Mouse (Mus musculus): Measurements from ENCODE around the gene Efnb2. TPM values are rescaled to one million over a fixed set of nuclear protein-coding genes. Genes with fewer than 3 reads are reported as not detected.
A peak's percentile ranks its signal among the peaks of the same experiment; 100 is the strongest.

The Efnb2 gene
- polyA plus RNA-seq, 1 experiment from 2014 or later, result 18.5 TPM

GRCm38 (mm10) chr8:8685517-8685916 lies 24.5 kb upstream of the Efnb2 start:
- Histone ChIP-seq H3K27me3 (ENCODE audit: control insufficient read depth, insufficient read depth, low read length) (no peaks in the 10 kb centered on the region), H3K27ac (ENCODE audit: low read depth, low read length) (no peak overlapping the region), H3K9ac (ENCODE audit: low read depth, low read length) (no peak overlapping the region), H3K4me3 (ENCODE audit: low read depth, low read length) (no peak overlapping the region), H3K9me3 (replicated peaks; ENCODE audit: control insufficient read depth, low read length) (no peaks in the 10 kb centered on the region), H3K4me2 (no peak overlapping the region), H3K36me3 (ENCODE audit: control insufficient read depth, insufficient read depth, low read length) (peaks cover 10% of the 10 kb centered on the region), H3K4me1 (ENCODE audit: control insufficient read depth, insufficient read depth, low read length) (peaks cover 30% of the 10 kb centered on the region)
- ATAC-seq (replicated peaks; ENCODE audit: insufficient number of reproducible peaks, low FRiP score, low TSS enrichment), result no peak
- 42% methylated on average over 2 of the region's 2 CpGs for WGBS (ENCODE audit: insufficient replicate concordance)

DNA sequence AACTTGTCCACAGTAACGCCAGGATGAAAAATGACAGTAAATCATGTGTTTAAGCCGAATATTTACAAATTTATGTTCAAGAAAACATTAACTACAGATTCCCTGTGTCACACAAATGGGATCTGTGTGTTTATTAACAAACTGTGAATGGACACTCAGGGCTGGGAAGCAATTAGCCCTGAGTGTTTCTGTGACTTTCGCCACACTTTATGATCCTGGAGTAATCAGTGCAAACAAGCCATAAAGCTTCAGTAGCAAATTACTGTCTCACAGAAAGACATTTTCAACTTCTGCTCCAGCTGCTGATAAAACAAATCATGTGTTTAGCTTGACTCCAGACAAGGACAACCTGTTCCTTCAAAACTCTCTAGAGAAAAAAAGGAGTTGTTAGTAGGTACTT lies 21.7 kb upstream of the Efnb2 start:
- Histone ChIP-seq H3K9ac (ENCODE audit: low read depth, low read length) (no peak overlapping the region), H3K27me3 (ENCODE audit: control insufficient read depth, insufficient read depth, low read length) (no peaks in the 10 kb centered on the region), H3K9me3 (replicated peaks; ENCODE audit: control insufficient read depth, low read length) (no peaks in the 10 kb centered on the region), H3K4me2 (no peak overlapping the region), H3K36me3 (ENCODE audit: control insufficient read depth, insufficient read depth, low read length) (peaks cover 28% of the 10 kb centered on the region), H3K27ac (ENCODE audit: low read depth, low read length) (no peak overlapping the region), H3K4me3 (ENCODE audit: low read depth, low read length) (no peak overlapping the region), H3K4me1 (ENCODE audit: control insufficient read depth, insufficient read depth, low read length) (peaks cover 15% of the 10 kb centered on the region)
- no peak for ATAC-seq (replicated peaks; ENCODE audit: insufficient number of reproducible peaks, low FRiP score, low TSS enrichment)
- WGBS (ENCODE audit: insufficient replicate concordance), result 91% methylated on average over 3 of the region's 3 CpGs

GRCm38 (mm10) chr8:8678236-8678635 lies 17.2 kb upstream of the Efnb2 start:
- no peak overlapping the region for H3K27ac ChIP-seq (ENCODE audit: low read depth, low read length)
- H3K27me3 ChIP-seq (ENCODE audit: control insufficient read depth, insufficient read depth, low read length), result no peaks in the 10 kb centered on the region
- no peak for ATAC-seq (replicated peaks; ENCODE audit: insufficient number of reproducible peaks, low FRiP score, low TSS enrichment)
- H3K36me3 ChIP-seq (ENCODE audit: control insufficient read depth, insufficient read depth, low read length), result peaks cover 41% of the 10 kb centered on the region
- no peaks in the 10 kb centered on the region for H3K4me1 ChIP-seq (ENCODE audit: control insufficient read depth, insufficient read depth, low read length)
- no peaks in the 10 kb centered on the region for H3K9me3 ChIP-seq (replicated peaks; ENCODE audit: control insufficient read depth, low read length)
- H3K9ac ChIP-seq (ENCODE audit: low read depth, low read length), result no peak overlapping the region
- H3K4me2 ChIP-seq, result no peak overlapping the region
- WGBS (ENCODE audit: insufficient replicate concordance), result 88% methylated on average over 3 of the region's 3 CpGs
- no peak overlapping the region for H3K4me3 ChIP-seq (ENCODE audit: low read depth, low read length)

- Histone ChIP-seq H3K27ac (ENCODE audit: low read depth, low read length) (no peak overlapping the region), H3K36me3 (ENCODE audit: control insufficient read depth, insufficient read depth, low read length) (peaks cover 28% of the 10 kb centered on the region), H3K9me3 (replicated peaks; ENCODE audit: control insufficient read depth, low read length) (no peaks in the 10 kb centered on the region), H3K27me3 (ENCODE audit: control insufficient read depth, insufficient read depth, low read length) (no peaks in the 10 kb centered on the region), H3K4me2 (no peak overlapping the region), H3K4me1 (ENCODE audit: control insufficient read depth, insufficient read depth, low read length) (no peaks in the 10 kb centered on the region), H3K4me3 (ENCODE audit: low read depth, low read length) (no peak overlapping the region), H3K9ac (ENCODE audit: low read depth, low read length) (no peak overlapping the region)
- no peak for ATAC-seq (replicated peaks; ENCODE audit: insufficient number of reproducible peaks, low FRiP score, low TSS enrichment)
- WGBS (ENCODE audit: insufficient replicate concordance), result 81% methylated on average over 5 of the region's 5 CpGs
These were observed 13.8 kb upstream of the Efnb2 start for GRCm38 (mm10) chr8:8674864-8675263.

GRCm38 (mm10) chr8:8661759-8662138 lies 707 bp upstream of the Efnb2 start:
- Histone ChIP-seq H3K9ac (ENCODE audit: low read depth, low read length) (peak overlapping the region; percentile 94), H3K4me2 (peak overlapping the region; percentile 91), H3K4me3 (ENCODE audit: low read depth, low read length) (peak overlapping the region; percentile 81), H3K36me3 (ENCODE audit: control insufficient read depth, insufficient read depth, low read length) (no peaks in the 10 kb centered on the region), H3K4me1 (ENCODE audit: control insufficient read depth, insufficient read depth, low read length) (peaks cover 11% of the 10 kb centered on the region), H3K27me3 (ENCODE audit: control insufficient read depth, insufficient read depth, low read length) (no peaks in the 10 kb centered on the region), H3K27ac (ENCODE audit: low read depth, low read length) (peak overlapping the region; percentile 68), H3K9me3 (replicated peaks; ENCODE audit: control insufficient read depth, low read length) (no peaks in the 10 kb centered on the region)
- WGBS (ENCODE audit: insufficient replicate concordance), result 1% methylated on average over 23 of the region's 23 CpGs
- ATAC-seq (replicated peaks; ENCODE audit: insufficient number of reproducible peaks, low FRiP score, low TSS enrichment), result no peak; the same call in 1 of the 2 replicates

- Histone ChIP-seq H3K4me2 (peak overlapping the region; percentile 91), H3K27ac (ENCODE audit: low read depth, low read length) (peak overlapping the region; percentile 66), H3K9me3 (replicated peaks; ENCODE audit: control insufficient read depth, low read length) (no peaks in the 10 kb centered on the region), H3K36me3 (ENCODE audit: control insufficient read depth, insufficient read depth, low read length) (no peaks in the 10 kb centered on the region), H3K27me3 (ENCODE audit: control insufficient read depth, insufficient read depth, low read length) (no peaks in the 10 kb centered on the region), H3K9ac (ENCODE audit: low read depth, low read length) (peak overlapping the region; percentile 94), H3K4me1 (ENCODE audit: control insufficient read depth, insufficient read depth, low read length) (peaks cover 19% of the 10 kb centered on the region), H3K4me3 (ENCODE audit: low read depth, low read length) (peak overlapping the region; percentile 81)
- peak; percentile 10; the same call in 1 of the 2 replicates for ATAC-seq (replicated peaks; ENCODE audit: insufficient number of reproducible peaks, low FRiP score, low TSS enrichment)
- WGBS (ENCODE audit: insufficient replicate concordance), result under 1% methylated on average over 81 of the region's 88 CpGs
These were observed 539 bp downstream of the Efnb2 start for GRCm38 (mm10) chr8:8660307-8661098.

- H3K4me2 ChIP-seq, result peak overlapping the region; percentile 91
- no peaks in the 10 kb centered on the region for H3K36me3 ChIP-seq (ENCODE audit: control insufficient read depth, insufficient read depth, low read length)
- H3K9ac ChIP-seq (ENCODE audit: low read depth, low read length), result peak overlapping the region; percentile 94
- peaks cover 22% of the 10 kb centered on the region for H3K4me1 ChIP-seq (ENCODE audit: control insufficient read depth, insufficient read depth, low read length)
- H3K4me3 ChIP-seq (ENCODE audit: low read depth, low read length), result peak overlapping the region; percentile 81
- ATAC-seq (replicated peaks; ENCODE audit: insufficient number of reproducible peaks, low FRiP score, low TSS enrichment), result no peak
- no peaks in the 10 kb centered on the region for H3K27me3 ChIP-seq (ENCODE audit: control insufficient read depth, insufficient read depth, low read length)
- H3K9me3 ChIP-seq (replicated peaks; ENCODE audit: control insufficient read depth, low read length), result no peaks in the 10 kb centered on the region
- under 1% methylated on average over 53 of the region's 53 CpGs for WGBS (ENCODE audit: insufficient replicate concordance)
- peak overlapping the region; percentile 66 for H3K27ac ChIP-seq (ENCODE audit: low read depth, low read length)
These were observed 1.3 kb downstream of the Efnb2 start for GRCm38 (mm10) chr8:8659503-8660306.

DNA sequence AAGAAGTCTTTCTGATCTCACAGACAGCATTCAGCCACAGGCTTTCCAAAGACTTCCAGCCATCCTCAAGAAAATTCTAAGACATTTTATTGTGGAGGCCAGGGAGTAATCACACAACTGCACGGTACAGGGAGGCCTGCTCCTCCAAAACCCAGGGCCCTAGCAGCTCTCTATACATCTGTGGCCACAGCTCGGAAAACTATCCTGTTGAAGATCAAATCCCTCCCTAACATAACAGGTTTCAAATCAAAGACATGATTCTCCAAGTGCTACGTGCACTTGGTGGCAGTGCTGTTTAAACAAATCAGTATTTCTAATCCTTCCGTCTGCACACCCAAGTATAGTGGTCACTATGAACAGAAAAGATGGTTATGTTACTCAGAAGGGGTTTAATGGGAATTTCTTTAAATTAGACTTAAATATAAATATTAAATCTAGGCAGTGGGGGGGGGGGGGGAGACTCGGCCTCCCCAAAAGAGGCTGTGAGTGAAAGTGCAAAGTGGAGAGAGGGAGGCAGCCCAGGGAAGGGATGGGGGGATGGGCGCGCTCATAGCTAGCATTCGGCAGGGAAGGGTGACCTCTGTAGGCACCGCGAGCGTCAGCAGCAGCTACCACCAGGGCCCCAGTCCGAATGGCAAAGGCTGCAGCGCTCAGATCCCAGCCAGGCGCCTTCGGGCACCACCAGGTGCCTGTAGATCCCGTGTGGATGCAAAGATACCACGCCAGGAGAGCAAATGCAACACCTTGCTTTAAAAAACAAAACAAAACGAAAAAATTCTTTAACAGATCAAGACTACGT lies 2.4 kb downstream of the Efnb2 start:
- Histone ChIP-seq H3K27me3 (ENCODE audit: control insufficient read depth, insufficient read depth, low read length) (no peaks in the 10 kb centered on the region), H3K4me2 (peak overlapping the region; percentile 91), H3K27ac (ENCODE audit: low read depth, low read length) (peak overlapping the region; percentile 66; the same call in 1 of the 2 replicates), H3K4me3 (ENCODE audit: low read depth, low read length) (peak overlapping the region; percentile 81), H3K9me3 (replicated peaks; ENCODE audit: control insufficient read depth, low read length) (no peaks in the 10 kb centered on the region), H3K36me3 (ENCODE audit: control insufficient read depth, insufficient read depth, low read length) (no peaks in the 10 kb centered on the region), H3K4me1 (ENCODE audit: control insufficient read depth, insufficient read depth, low read length) (peaks cover 32% of the 10 kb centered on the region), H3K9ac (ENCODE audit: low read depth, low read length) (peak overlapping the region; percentile 94)
- 5% methylated on average over 19 of the region's 19 CpGs for WGBS (ENCODE audit: insufficient replicate concordance)
- ATAC-seq (replicated peaks; ENCODE audit: insufficient number of reproducible peaks, low FRiP score, low TSS enrichment), result peak; percentile 47; the same call in 1 of the 2 replicates

Measured in heart, embryonic 11.5 days (tissue).